Mouse (Mus musculus) kidney, adult 2 months (tissue): ENCODE results near the gene A930009A15Rik.

ENCODE experiments used
- CTCF ChIP-seq: fragments of 200-500 bp; conservative IDR thresholded peaks from 2 replicates; pipeline ENCODE4 v1.5.1; 2011; ENCODE audit warnings: low read depth, mild to moderate bottlenecking, control low read depth, low read length, moderate library complexity, mixed read lengths; ENCODE audit not compliant: insufficient read depth, insufficient read length
- POLR2A ChIP-seq: fragments of 200-500 bp; IDR thresholded peaks from one replicate; pipeline ENCODE4 v1.6.1; 2011; ENCODE audit warnings: low read depth, low read length, control low read depth

GRCm38 (mm10) chr10:115584656-115585055 lies 14.9 kb downstream of the A930009A15Rik start:
- TF ChIP-seq CTCF (no peak), POLR2A (no peak)
